Mouse (Mus musculus) megakaryocyte, embryonic 14.5 days (primary cell): ENCODE measurements at regions not wholly inside any gene's neighbourhood (a gene's known extent, or its start where the extent isn't known, plus 50 kb on each side); places are given as distances from the start of the nearest gene placed in this dataset.

Experiments
- FLI1 ChIP-seq: IDR thresholded peaks from 2 replicates; pipeline ENCODE4 v1.6.1; 2012; ENCODE audit warnings: low read length, inconsistent platforms, mixed read lengths
- GATA1 ChIP-seq: IDR thresholded peaks from 3 replicates; pipeline ENCODE4 v1.6.1; 2012; ENCODE audit warnings: mixed read lengths, low read length, inconsistent platforms, borderline replicate concordance

DNA sequence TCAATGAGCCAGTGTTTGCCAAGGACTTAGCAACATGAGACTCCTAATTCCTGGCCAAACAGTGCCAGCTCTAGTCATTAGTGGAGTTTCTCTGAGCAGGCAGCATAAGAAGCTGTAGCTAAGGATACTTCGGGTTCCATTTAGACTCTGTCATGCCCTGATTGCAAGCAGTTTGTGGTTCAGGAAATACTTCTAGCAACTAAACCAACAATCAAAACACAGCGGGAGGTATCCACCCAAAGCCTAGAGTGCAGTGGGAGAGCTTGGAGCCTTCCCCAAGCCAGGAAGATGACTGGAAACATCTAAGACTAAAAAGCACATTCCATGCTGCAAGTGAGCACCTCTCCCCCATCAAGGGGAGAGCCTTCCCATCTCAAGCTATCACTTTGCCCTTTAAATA lies 395.0 kb upstream of the Klhl29 start:
- no peak for TF ChIP-seq GATA1
- TF ChIP-seq FLI1 = no peak
